Mouse (Mus musculus): ENCODE data around the gene Cdh18.

DNA sequence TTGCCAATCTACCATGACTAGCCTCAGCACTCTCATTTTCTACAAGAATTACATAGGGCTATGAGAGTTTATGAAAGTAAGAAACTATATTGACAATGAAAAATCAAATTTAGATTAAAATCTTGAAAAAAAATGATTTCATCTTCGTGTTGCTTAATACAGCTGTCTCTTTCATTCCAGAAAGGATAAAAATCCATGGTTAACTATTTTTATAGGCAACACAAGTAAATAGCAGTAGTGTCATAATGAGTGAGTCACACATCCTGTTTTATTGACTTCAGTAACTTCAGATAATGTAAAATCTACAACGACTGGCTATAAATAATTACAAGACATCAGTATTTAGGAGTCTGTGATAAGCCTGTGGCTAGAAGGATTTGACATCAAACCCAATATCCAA, 960.9 kb downstream of the Cdh18 start:
- no peak for TF ChIP-seq CTCF (IDR thresholded peaks at IDR 0.05; ENCODE audit: extremely low read depth, insufficient read length, insufficient replicate concordance, low read depth, low read length)
- no peak for TF ChIP-seq POLR2A (IDR thresholded peaks at IDR 0.05; ENCODE audit: low read depth, low read length)

Data from small intestine, adult 2 months (tissue).